Mouse (Mus musculus): Measurements from ENCODE around the gene Ssbp2. TPM values are rescaled to one million over a fixed set of nuclear protein-coding genes. Genes with fewer than 3 reads are reported as not detected.

Gene Ssbp2
- total RNA-seq, 2 experiments from 2014 or later: 37.7 to 58.7 TPM

GRCm38 (mm10) chr13:91612578-91612977 lies 152.5 kb downstream of the Ssbp2 start:
- ATAC-seq (replicated peaks; ENCODE audit: low FRiP score, poor library complexity, severe bottlenecking): no peak

GRCm38 (mm10) chr13:91616050-91616449 lies 156.0 kb downstream of the Ssbp2 start:
- ATAC-seq (replicated peaks; ENCODE audit: low FRiP score, poor library complexity, severe bottlenecking): no peak

- no peak for ATAC-seq (replicated peaks; ENCODE audit: low FRiP score, poor library complexity, severe bottlenecking)
Observed at GRCm38 (mm10) chr13:91616876-91617275, 156.8 kb downstream of the Ssbp2 start.

- no peak for ATAC-seq (replicated peaks; ENCODE audit: low FRiP score, poor library complexity, severe bottlenecking)
Observed at GRCm38 (mm10) chr13:91619431-91619830, 159.3 kb downstream of the Ssbp2 start.

GRCm38 (mm10) chr13:91620541-91620940 lies 160.5 kb downstream of the Ssbp2 start:
- ATAC-seq (replicated peaks; ENCODE audit: low FRiP score, poor library complexity, severe bottlenecking): no peak

GRCm38 (mm10) chr13:91631291-91631799 lies 171.3 kb downstream of the Ssbp2 start:
- ATAC-seq (replicated peaks; ENCODE audit: low FRiP score, poor library complexity, severe bottlenecking): no peak

GRCm38 (mm10) chr13:91634123-91634522 lies 174.0 kb downstream of the Ssbp2 start:
- no peak for ATAC-seq (replicated peaks; ENCODE audit: low FRiP score, poor library complexity, severe bottlenecking)

GRCm38 (mm10) chr13:91635957-91636356 lies 175.9 kb downstream of the Ssbp2 start:
- ATAC-seq (replicated peaks; ENCODE audit: low FRiP score, poor library complexity, severe bottlenecking): no peak

GRCm38 (mm10) chr13:91636814-91637213 lies 176.7 kb downstream of the Ssbp2 start:
- ATAC-seq (replicated peaks; ENCODE audit: low FRiP score, poor library complexity, severe bottlenecking): peak; percentile 94

GRCm38 (mm10) chr13:91638836-91639235 lies 178.8 kb downstream of the Ssbp2 start:
- ATAC-seq (replicated peaks; ENCODE audit: low FRiP score, poor library complexity, severe bottlenecking): no peak

GRCm38 (mm10) chr13:91640219-91640618 lies 180.1 kb downstream of the Ssbp2 start:
- no peak for ATAC-seq (replicated peaks; ENCODE audit: low FRiP score, poor library complexity, severe bottlenecking)

- ATAC-seq (replicated peaks; ENCODE audit: low FRiP score, poor library complexity, severe bottlenecking): no peak
Observed at GRCm38 (mm10) chr13:91648240-91648639, 188.2 kb downstream of the Ssbp2 start.

- no peak for ATAC-seq (replicated peaks; ENCODE audit: low FRiP score, poor library complexity, severe bottlenecking)
Observed at GRCm38 (mm10) chr13:91649926-91650325, 189.8 kb downstream of the Ssbp2 start.

GRCm38 (mm10) chr13:91661068-91661795 lies 201.1 kb downstream of the Ssbp2 start:
- ATAC-seq (replicated peaks; ENCODE audit: low FRiP score, poor library complexity, severe bottlenecking): no peak

GRCm38 (mm10) chr13:91662751-91663150 lies 202.7 kb downstream of the Ssbp2 start:
- no peak for ATAC-seq (replicated peaks; ENCODE audit: low FRiP score, poor library complexity, severe bottlenecking)

- ATAC-seq (replicated peaks; ENCODE audit: low FRiP score, poor library complexity, severe bottlenecking): no peak
Observed at GRCm38 (mm10) chr13:91673241-91673640, 213.2 kb downstream of the Ssbp2 start.

- ATAC-seq (replicated peaks; ENCODE audit: low FRiP score, poor library complexity, severe bottlenecking): no peak
Observed at GRCm38 (mm10) chr13:91680764-91681437, 220.8 kb downstream of the Ssbp2 start.

GRCm38 (mm10) chr13:91681474-91681873 lies 221.4 kb downstream of the Ssbp2 start:
- ATAC-seq (replicated peaks; ENCODE audit: low FRiP score, poor library complexity, severe bottlenecking): no peak

- no peak for ATAC-seq (replicated peaks; ENCODE audit: low FRiP score, poor library complexity, severe bottlenecking)
Observed at GRCm38 (mm10) chr13:91690118-91690517, 230.0 kb downstream of the Ssbp2 start.

GRCm38 (mm10) chr13:91693615-91694014 lies 233.5 kb downstream of the Ssbp2 start:
- ATAC-seq (replicated peaks; ENCODE audit: low FRiP score, poor library complexity, severe bottlenecking): no peak

GRCm38 (mm10) chr13:91695406-91695805 lies 235.3 kb downstream of the Ssbp2 start:
- ATAC-seq (replicated peaks; ENCODE audit: low FRiP score, poor library complexity, severe bottlenecking): no peak

Measured in erythroid progenitor cell, adult 5-6 weeks (primary cell).